Mouse (Mus musculus): ENCODE measurements around the gene Epo. TPM values are rescaled to one million over a fixed set of nuclear protein-coding genes. Genes with fewer than 3 reads are reported as not detected.

Epo gene
- polyA plus RNA-seq (2012), result not detected in 2 replicates

DNA sequence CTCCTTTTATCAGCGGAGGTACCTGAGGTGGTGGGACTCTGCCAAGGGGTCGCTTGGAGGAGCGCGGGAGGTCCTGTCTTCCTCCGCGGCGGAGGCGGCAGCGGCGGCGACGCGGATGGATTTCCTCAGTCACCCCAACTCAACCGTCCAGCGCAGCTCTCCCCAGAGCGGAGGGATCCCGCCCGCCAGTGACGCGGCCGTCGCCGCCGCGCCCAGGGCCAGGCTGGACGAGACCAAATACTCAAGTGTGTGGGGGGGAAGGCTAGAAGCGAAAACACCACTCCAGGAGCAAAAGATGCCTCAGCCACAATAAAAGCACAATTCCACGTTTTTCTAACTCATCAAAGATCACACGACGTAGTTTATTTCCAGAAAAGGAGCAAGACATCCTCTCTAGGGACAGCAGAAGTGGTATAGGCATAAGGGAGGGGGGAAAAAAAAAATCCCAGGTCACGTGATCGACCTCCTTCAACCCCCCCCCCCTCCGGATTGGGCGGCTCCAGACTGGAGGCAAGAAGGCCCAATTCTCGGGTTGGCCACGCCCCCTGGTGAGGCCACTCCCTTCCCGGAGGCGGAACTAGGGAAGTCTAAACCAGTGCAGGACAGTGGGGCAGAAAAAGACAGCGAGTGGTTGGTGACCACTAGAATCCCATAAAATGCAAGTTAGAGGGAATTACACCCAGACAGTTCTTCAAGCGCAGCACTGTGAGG lies at the start of gene Epo, which contains the start of gene Gnb2:
Gene Epo, minus strand, starts transcription at position 126 of the 711 bp plus-strand sequence.
Gene Gnb2, minus strand, starts transcription at position 394 of the 711 bp plus-strand sequence.
- no peak for TF ChIP-seq GATA1 (IDR thresholded peaks at IDR 0.05; ENCODE audit: low read length)

DNA sequence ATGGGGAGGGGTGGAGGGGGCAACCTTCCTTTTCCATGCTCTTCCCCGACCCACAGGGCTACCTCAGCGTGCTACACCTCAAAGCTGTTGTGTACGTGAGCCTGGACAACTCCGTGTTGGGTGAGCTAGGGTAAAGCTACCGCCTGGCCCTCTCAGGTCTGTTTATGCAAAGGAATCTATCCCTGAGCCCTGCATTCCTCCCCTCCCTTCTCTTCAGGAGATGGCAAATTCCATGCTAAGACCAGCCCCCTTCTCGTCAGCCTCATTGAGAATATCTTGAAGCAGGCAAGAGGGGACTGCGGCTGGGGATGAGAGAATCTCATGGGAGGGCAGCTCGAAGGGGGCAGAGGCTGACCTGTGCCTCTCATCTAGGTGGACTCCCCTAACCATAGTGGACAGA lies 49.7 kb upstream of the Epo start:
- TF ChIP-seq GATA1 (IDR thresholded peaks at IDR 0.05; ENCODE audit: low read length), result no peak

GRCm38 (mm10) chr5:137580246-137580645 lies 47.2 kb upstream of the Epo start:
- TF ChIP-seq GATA1 (IDR thresholded peaks at IDR 0.05; ENCODE audit: low read length), result no peak

DNA sequence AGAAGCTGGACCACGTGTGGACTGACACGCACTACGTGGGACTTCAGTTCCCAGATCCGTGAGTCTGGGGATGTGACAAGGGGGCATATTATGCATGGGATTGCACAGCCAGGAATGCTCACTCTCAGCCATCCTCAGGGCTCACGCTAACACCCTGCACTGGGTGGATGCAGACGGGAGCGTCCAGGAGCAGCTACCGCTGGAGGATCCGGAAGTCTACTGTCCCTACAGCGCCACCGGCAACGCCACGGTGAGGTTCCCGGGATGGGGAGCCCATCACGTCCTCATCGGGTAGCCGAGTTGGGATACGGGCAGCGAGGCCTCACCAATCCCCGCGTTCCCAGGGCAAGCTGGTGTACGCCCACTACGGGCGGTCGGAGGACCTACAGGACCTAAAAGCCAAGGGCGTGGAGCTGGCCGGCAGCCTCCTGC lies 41.4 kb upstream of the Epo start:
- no peak for TF ChIP-seq GATA1 (IDR thresholded peaks at IDR 0.05; ENCODE audit: low read length)

- peak; percentile 52 for TF ChIP-seq GATA1 (IDR thresholded peaks at IDR 0.05; ENCODE audit: low read length)
Observed at GRCm38 (mm10) chr5:137570691-137571586, 37.9 kb upstream of the Epo start.

- TF ChIP-seq GATA1 (IDR thresholded peaks at IDR 0.05; ENCODE audit: low read length), result peak; percentile 48
Observed at GRCm38 (mm10) chr5:137570181-137570580, 37.1 kb upstream of the Epo start.

GRCm38 (mm10) chr5:137569665-137570064 lies 36.6 kb upstream of the Epo start, which contains the start of gene Tfr2:
Gene Tfr2, plus strand, starts transcription at chr5:137569840.
- no peak for TF ChIP-seq GATA1 (IDR thresholded peaks at IDR 0.05; ENCODE audit: low read length)

GRCm38 (mm10) chr5:137569031-137569430 lies 36.0 kb upstream of the Epo start:
- TF ChIP-seq GATA1 (IDR thresholded peaks at IDR 0.05; ENCODE audit: low read length), result no peak

DNA sequence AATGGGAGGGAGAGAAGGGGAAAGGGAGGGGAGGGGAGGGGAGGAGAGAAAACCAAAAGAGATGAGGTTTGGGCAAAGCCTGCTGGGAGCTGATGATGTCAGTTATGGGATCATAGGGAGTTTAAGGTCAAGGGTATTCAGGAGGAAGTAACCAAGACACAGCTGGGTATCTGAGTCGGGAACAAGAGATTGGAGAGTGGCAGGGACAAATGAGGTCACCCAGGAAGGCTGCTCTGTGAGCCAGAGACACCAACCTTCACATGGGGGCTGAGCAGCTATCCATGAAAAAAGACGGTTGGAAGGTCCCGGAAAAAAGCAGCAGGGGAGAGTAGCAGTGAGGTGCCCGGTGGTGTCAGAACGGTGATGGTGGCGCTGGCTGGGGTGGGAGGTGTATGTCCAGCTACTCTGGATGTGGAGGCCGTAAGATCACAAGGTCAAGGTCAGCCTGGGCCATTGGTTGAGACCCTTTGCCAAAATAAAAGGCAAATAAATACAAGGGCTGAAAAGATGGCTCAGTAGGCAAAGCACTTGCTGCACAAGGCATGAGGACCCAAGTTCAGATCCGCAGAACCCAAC lies 35.3 kb upstream of the Epo start:
- TF ChIP-seq GATA1 (IDR thresholded peaks at IDR 0.05; ENCODE audit: low read length), result no peak

- no peak for TF ChIP-seq GATA1 (IDR thresholded peaks at IDR 0.05; ENCODE audit: low read length)
Observed at GRCm38 (mm10) chr5:137566416-137566815, 33.4 kb upstream of the Epo start.

DNA sequence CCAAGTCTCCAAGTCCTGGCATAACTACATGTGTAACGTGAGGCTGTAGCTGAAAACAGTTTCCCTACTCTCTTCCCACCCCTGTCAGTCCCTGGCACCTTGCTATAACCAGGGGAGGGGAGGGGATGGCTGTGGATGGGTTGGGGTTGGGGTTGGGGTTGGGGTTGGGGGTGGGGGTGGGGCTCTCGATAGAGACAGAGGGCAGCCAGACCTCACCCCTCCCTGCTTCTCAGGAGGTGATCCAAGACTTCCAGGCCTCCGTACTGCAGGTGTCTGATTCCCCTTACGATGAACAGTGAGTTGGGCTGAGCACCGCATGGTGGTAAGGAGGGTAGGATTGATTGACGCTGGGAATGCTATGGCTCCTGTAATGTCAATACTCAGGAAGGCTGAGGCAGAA lies 32.7 kb upstream of the Epo start:
- no peak for TF ChIP-seq GATA1 (IDR thresholded peaks at IDR 0.05; ENCODE audit: low read length)

DNA sequence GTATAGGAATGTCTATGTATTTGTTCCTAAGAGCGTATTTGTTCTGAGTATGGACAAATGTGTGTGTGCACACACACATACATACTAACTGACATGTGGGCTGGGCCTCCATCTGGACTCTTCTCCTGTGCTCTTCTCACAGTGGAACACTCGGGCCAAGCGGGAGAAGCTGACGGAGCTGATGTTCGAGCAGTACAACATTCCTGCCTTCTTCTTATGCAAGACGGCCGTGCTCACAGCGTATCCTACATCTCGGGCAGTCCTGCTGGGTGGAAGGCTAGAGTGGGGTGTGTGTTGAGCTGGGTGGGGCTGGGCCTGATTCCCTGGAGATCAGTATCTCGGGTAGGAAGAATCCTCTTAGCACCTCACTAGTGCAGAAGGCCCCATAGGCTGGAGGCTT lies 29.9 kb upstream of the Epo start:
- no peak for TF ChIP-seq GATA1 (IDR thresholded peaks at IDR 0.05; ENCODE audit: low read length)

DNA sequence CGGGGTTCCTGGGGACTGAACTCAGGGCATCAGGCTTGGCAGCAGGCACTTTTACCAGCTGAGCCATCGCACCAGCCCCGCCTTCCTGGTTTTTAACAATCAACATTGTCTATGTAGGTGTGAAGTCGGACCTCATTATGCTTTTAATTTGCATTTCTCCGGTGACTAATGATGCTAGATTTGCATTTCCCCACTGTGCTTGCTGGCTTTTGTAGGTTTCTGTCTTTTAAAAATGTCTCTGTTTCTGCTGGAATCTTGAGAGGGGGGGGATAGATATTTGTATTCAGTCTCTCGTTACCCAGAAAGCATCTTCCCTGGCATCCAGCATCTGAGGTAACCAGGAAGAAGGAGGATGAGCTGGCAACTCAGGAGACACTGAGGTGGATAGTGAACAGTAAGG lies 28.5 kb upstream of the Epo start:
- no peak for TF ChIP-seq GATA1 (IDR thresholded peaks at IDR 0.05; ENCODE audit: low read length)

DNA sequence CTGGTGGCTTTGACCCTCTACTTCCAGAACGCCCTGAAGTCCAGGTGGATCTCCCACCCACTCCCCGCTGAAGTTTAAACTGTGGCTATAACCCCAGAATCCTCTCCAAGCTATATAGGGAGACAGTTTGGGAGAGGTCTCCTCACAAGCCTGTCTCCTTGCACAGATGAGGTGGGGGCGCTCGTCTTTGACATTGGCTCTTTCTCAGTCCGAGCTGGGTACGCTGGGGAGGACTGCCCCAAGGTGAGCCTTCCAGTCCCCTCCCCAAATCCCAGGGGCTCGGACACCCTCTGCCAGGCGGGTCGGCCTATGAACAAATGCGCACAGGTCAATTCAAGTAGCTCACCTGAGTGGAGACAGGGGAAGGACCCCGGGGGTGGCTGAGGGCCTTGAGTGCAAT lies 20.9 kb upstream of the Epo start:
- TF ChIP-seq GATA1 (IDR thresholded peaks at IDR 0.05; ENCODE audit: low read length), result no peak

GRCm38 (mm10) chr5:137553411-137553837 lies 20.4 kb upstream of the Epo start, which contains the start of gene Actl6b:
Gene Actl6b, plus strand, starts transcription at chr5:137553517.
- no peak for TF ChIP-seq GATA1 (IDR thresholded peaks at IDR 0.05; ENCODE audit: low read length)

DNA sequence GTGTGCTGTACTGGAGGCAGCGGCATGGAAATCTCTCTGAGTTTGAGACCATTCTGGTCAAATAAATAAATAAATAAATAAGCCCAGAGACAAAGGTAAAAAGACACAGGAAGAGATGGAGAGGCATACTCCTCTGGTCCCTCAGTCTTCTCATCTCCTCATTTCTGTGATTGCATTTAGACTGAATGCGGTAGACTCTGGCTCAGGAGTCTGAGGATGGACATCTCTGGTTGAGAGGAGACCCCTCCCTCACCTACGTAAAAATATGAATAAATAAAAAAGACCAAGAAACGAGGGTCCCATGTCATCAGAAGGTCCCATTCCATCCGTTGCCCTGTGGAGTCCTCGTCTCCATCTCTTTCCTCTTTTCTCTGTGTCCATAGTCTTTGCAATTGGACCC lies 20.0 kb upstream of the Epo start:
- TF ChIP-seq GATA1 (IDR thresholded peaks at IDR 0.05; ENCODE audit: low read length), result no peak

All from G1E-ER4 (cell line).